Comparison of ENCODE assay signal across 12 mouse cellular contexts in genomic region chr5:53346756-53347155, GRCm38 (mm10).
A peak's percentile ranks its signal among the peaks of the same experiment; 100 is the strongest.
DNase-seq lines count a peak whose midpoint lies in the region; ATAC-seq and TF ChIP-seq lines count a peak whose summit lies in the region.
"Had no signal": no experiment of that assay in that cellular context is flagged by ENCODE, and none has a peak within 500 bp of the region (broad histone marks: within the 10 kb centered on the region; RNA-seq: fewer than 3 reads in every experiment).

No protein-coding gene starts in this region.

- no peaks in the 10 kb centered on the region for H3K27me3 ChIP-seq in forebrain, embryonic 16.5 days (replicated peaks; ENCODE audit: control insufficient read depth, insufficient read depth, low read length)
- no peaks in the 10 kb centered on the region for H3K27me3 ChIP-seq in forebrain, embryonic 12.5 days
- no peaks in the 10 kb centered on the region for H3K27me3 ChIP-seq in midbrain, postnatal 0 days (ENCODE audit: insufficient read depth, low read length)
- no peaks in the 10 kb centered on the region for H3K27me3 ChIP-seq in midbrain, embryonic 14.5 days (ENCODE audit: control insufficient read depth, insufficient read depth, low read length)
- H3K27me3 ChIP-seq in lung, embryonic 15.5 days: no peaks in the 10 kb centered on the region; the same call in 1 of the 2 replicates
- no peaks in the 10 kb centered on the region for H3K27me3 ChIP-seq in heart, adult 2 months (ENCODE audit: control insufficient read depth, insufficient read depth, low read length)
- H3K27me3 ChIP-seq: neural tube, embryonic 13.5 days had no signal

- no peak for TF ChIP-seq CTCF in midbrain, postnatal 0 days (IDR thresholded peaks at IDR 0.05)
- TF ChIP-seq CTCF in heart, adult 2 months (IDR thresholded peaks at IDR 0.05): no peak

- H3K4me2 ChIP-seq in forebrain, embryonic 16.5 days (ENCODE audit: low read length): no peak overlapping the region
- H3K4me2 ChIP-seq in forebrain, embryonic 12.5 days: no peak overlapping the region
- no peak overlapping the region for H3K4me2 ChIP-seq in midbrain, postnatal 0 days (ENCODE audit: low read depth, low read length, poor library complexity, severe bottlenecking)
- H3K4me2 ChIP-seq in midbrain, embryonic 14.5 days (ENCODE audit: low read length): no peak overlapping the region
- H3K4me2 ChIP-seq in lung, embryonic 15.5 days: no peak overlapping the region
- H3K4me2 ChIP-seq: heart, embryonic 12.5 days; limb, embryonic 13.5 days; neural tube, embryonic 13.5 days had no signal

- no peak for TF ChIP-seq POLR2A in heart, adult 2 months (IDR thresholded peaks at IDR 0.05; ENCODE audit: insufficient read depth, low read depth, low read length)

- no peak overlapping the region for H3K27ac ChIP-seq in forebrain, embryonic 16.5 days (ENCODE audit: low read length)
- no peak overlapping the region for H3K27ac ChIP-seq in forebrain, embryonic 12.5 days
- no peak overlapping the region for H3K27ac ChIP-seq in midbrain, postnatal 0 days (ENCODE audit: low read depth, low read length)
- H3K27ac ChIP-seq in midbrain, embryonic 14.5 days (replicated peaks; ENCODE audit: low read depth, low read length): no peak overlapping the region
- H3K27ac ChIP-seq in lung, embryonic 15.5 days: peak overlapping the region; percentile 18; the same call in 1 of the 2 replicates
- H3K27ac ChIP-seq in heart, adult 2 months: no peak overlapping the region
- H3K27ac ChIP-seq: limb, embryonic 13.5 days; neural tube, embryonic 13.5 days had no signal

- intact Hi-C loops in heart, adult 2 months (cut with DNase I): no loop called here

- peaks cover 7% of the 10 kb centered on the region for H3K4me1 ChIP-seq in forebrain, embryonic 16.5 days (replicated peaks; ENCODE audit: control insufficient read depth, insufficient read depth, low read length)
- H3K4me1 ChIP-seq in forebrain, embryonic 12.5 days: no peaks in the 10 kb centered on the region
- H3K4me1 ChIP-seq in midbrain, postnatal 0 days (ENCODE audit: insufficient read depth, low read length): no peaks in the 10 kb centered on the region
- H3K4me1 ChIP-seq in midbrain, embryonic 14.5 days (ENCODE audit: control insufficient read depth, insufficient read depth, low read length): no peaks in the 10 kb centered on the region
- H3K4me1 ChIP-seq in lung, embryonic 15.5 days: peaks cover 21% of the 10 kb centered on the region
- H3K4me1 ChIP-seq in heart, adult 2 months (ENCODE audit: control insufficient read depth, insufficient read depth, low read length): peaks cover 1% of the 10 kb centered on the region; the same call in 1 of the 2 replicates
- H3K4me1 ChIP-seq: heart, embryonic 12.5 days; neural tube, embryonic 13.5 days had no signal

- DNase-seq in midbrain, postnatal 0 days (ENCODE audit: low spot score): peak; percentile 21
- no peak for DNase-seq in midbrain, embryonic 14.5 days
- no peak for DNase-seq in heart, adult 2 months
- DNase-seq in embryo, embryonic 10 days (ENCODE audit: low spot score): no peak
- DNase-seq: cerebellum, postnatal 36 days; thymus, postnatal 25 days had no signal

- H3K9ac ChIP-seq in forebrain, embryonic 16.5 days (replicated peaks; ENCODE audit: low read depth, low read length): no peak overlapping the region
- H3K9ac ChIP-seq in forebrain, embryonic 12.5 days: no peak overlapping the region
- no peak overlapping the region for H3K9ac ChIP-seq in midbrain, postnatal 0 days (replicated peaks; ENCODE audit: low read length, poor library complexity, severe bottlenecking)
- H3K9ac ChIP-seq in midbrain, embryonic 14.5 days (replicated peaks; ENCODE audit: low read length): no peak overlapping the region
- H3K9ac ChIP-seq in lung, embryonic 15.5 days: no peak overlapping the region
- H3K9ac ChIP-seq in heart, adult 2 months (ENCODE audit: low read depth, low read length): no peak overlapping the region
- H3K9ac ChIP-seq: heart, embryonic 12.5 days; limb, embryonic 13.5 days; neural tube, embryonic 13.5 days had no signal

- H3K9me3 ChIP-seq in forebrain, embryonic 16.5 days (ENCODE audit: control insufficient read depth, low read length): no peaks in the 10 kb centered on the region
- H3K9me3 ChIP-seq in forebrain, embryonic 12.5 days: no peaks in the 10 kb centered on the region
- no peaks in the 10 kb centered on the region for H3K9me3 ChIP-seq in midbrain, postnatal 0 days (ENCODE audit: low read length)
- no peaks in the 10 kb centered on the region for H3K9me3 ChIP-seq in midbrain, embryonic 14.5 days (ENCODE audit: control insufficient read depth, low read length)
- H3K9me3 ChIP-seq in lung, embryonic 15.5 days: no peaks in the 10 kb centered on the region
- H3K9me3 ChIP-seq: heart, embryonic 12.5 days; limb, embryonic 13.5 days; neural tube, embryonic 13.5 days had no signal

- no peaks in the 10 kb centered on the region for H3K36me3 ChIP-seq in forebrain, embryonic 16.5 days (ENCODE audit: control insufficient read depth, insufficient read depth)
- H3K36me3 ChIP-seq in forebrain, embryonic 12.5 days (replicated peaks): no peaks in the 10 kb centered on the region
- H3K36me3 ChIP-seq in midbrain, postnatal 0 days (ENCODE audit: insufficient read depth, low read length): no peaks in the 10 kb centered on the region
- no peaks in the 10 kb centered on the region for H3K36me3 ChIP-seq in midbrain, embryonic 14.5 days (ENCODE audit: control insufficient read depth, insufficient read depth, low read length)
- no peaks in the 10 kb centered on the region for H3K36me3 ChIP-seq in lung, embryonic 15.5 days
- no peaks in the 10 kb centered on the region for H3K36me3 ChIP-seq in heart, adult 2 months (ENCODE audit: control insufficient read depth, insufficient read depth, low read length)
- H3K36me3 ChIP-seq: heart, embryonic 12.5 days; limb, embryonic 13.5 days; neural tube, embryonic 13.5 days had no signal

- TF ChIP-seq EP300 in heart, adult 2 months (IDR thresholded peaks at IDR 0.05; ENCODE audit: insufficient read depth, low read depth, low read length): no peak

- peak; percentile 58 for ATAC-seq in forebrain, embryonic 16.5 days
- ATAC-seq in forebrain, embryonic 12.5 days (ENCODE audit: low FRiP score): no peak
- no peak for ATAC-seq in midbrain, postnatal 0 days (ENCODE audit: low FRiP score)
- no peak; the same call in 1 of the 2 replicates for ATAC-seq in midbrain, embryonic 14.5 days (ENCODE audit: low FRiP score, low TSS enrichment)
- ATAC-seq in lung, embryonic 15.5 days (ENCODE audit: borderline replicate concordance, extremely low read depth, low FRiP score, low TSS enrichment): peak; percentile 50; the same call in 1 of the 2 replicates

- H3K79me2 ChIP-seq in heart, adult 2 months (replicated peaks; ENCODE audit: control insufficient read depth, insufficient read depth, low read length): no peaks in the 10 kb centered on the region

- H3K4me3 ChIP-seq in forebrain, embryonic 16.5 days (replicated peaks; ENCODE audit: low read length): no peak overlapping the region
- no peak overlapping the region for H3K4me3 ChIP-seq in forebrain, embryonic 12.5 days (replicated peaks)
- no peak overlapping the region for H3K4me3 ChIP-seq in midbrain, postnatal 0 days (ENCODE audit: low read depth, low read length)
- H3K4me3 ChIP-seq in midbrain, embryonic 14.5 days (replicated peaks; ENCODE audit: low read depth, low read length): no peak overlapping the region
- H3K4me3 ChIP-seq in lung, embryonic 15.5 days: no peak overlapping the region
- H3K4me3 ChIP-seq in heart, adult 2 months: no peak overlapping the region
- H3K4me3 ChIP-seq: heart, embryonic 12.5 days; limb, embryonic 13.5 days; neural tube, embryonic 13.5 days had no signal

- WGBS in forebrain, embryonic 16.5 days: 36% methylated on average over 8 of the region's 8 CpGs
- WGBS in forebrain, embryonic 12.5 days: 84% methylated on average over 8 of the region's 8 CpGs
- WGBS in midbrain, postnatal 0 days: 65% methylated on average over 8 of the region's 8 CpGs
- WGBS in midbrain, embryonic 14.5 days: 81% methylated on average over 8 of the region's 8 CpGs
- WGBS in lung, embryonic 15.5 days: 20% methylated on average over 8 of the region's 8 CpGs
- 51% methylated on average over 8 of the region's 8 CpGs for WGBS in heart, adult 2 months

Comparison
In these comparisons a context has a peak if more than half of its experiments do, and no peak if none do; other contexts are left out.
1. ATAC-seq: peak in forebrain, embryonic 16.5 days (single experiment) and lung, embryonic 15.5 days (single experiment); none in forebrain, embryonic 12.5 days (single experiment), midbrain, postnatal 0 days (single experiment) and midbrain, embryonic 14.5 days (single experiment).